7 mouse cellular contexts compared by ENCODE assay signal in the genomic region with DNA sequence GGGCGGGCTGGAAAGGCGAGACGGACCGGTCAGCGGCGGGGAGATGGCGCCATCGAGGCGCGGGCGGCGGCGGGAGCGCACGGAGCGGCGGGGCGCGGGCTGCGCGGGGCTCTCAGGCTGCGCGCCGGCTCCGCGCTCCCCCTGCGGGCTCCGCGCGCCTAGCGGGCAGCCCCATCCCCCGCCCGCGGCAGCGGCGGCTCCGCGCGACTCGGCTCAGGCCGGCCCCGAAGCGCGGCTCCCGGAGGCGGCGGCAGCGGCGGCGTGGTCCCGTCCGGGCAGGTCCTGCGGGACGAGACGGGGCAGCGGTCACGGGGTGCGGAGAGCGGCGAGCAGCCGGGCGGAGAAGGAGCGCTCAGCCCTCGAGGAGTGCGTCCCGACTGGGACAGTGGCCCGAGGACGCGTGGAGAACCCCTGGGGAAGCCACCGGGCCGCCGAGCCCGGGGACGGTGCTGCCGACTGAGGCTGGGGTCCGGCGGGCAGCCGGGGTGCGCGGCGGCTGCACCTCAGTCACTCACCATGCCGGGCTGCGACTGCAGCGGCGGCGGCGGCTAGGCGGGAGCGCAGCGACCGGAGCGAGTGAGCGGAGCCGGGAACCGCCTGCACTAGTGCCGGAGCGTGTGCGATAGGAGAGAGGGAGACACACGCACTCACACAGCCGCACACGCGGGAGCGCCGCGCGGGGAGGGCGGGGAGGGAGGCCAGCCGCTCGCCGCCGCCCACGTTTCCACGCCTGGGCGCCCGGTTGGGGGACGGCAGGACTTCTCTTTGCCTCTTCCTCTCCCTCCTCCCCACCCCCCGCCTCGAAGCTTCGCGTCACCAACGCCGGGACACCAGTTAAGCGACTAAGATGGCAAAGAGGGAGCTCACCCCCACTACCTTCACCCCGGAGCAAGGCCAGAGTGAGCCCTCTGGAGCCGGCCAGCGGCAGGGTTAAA. TPM values are rescaled to one million over a fixed set of nuclear protein-coding genes. Genes with fewer than 3 reads are reported as not detected.
DNase-seq lines count a peak whose midpoint lies in the region; ATAC-seq lines count a peak whose summit lies in the region.

No protein-coding gene starts in this region.

- DNase-seq in spleen, postnatal 10 days (ENCODE audit: low spot score in 2 of 2): peak; percentile 3 to 13
- no peak for DNase-seq in spleen, adult 18-20 months
- peak; percentile 38 for DNase-seq in embryonic facial prominence, embryonic 11.5 days (ENCODE audit: low spot score)
- peak; percentile 2 to 7 for DNase-seq in heart, postnatal 14 days
- peak; percentile 27 to 71 for DNase-seq in left cerebral cortex, postnatal 10 days (ENCODE audit: extremely low spot score in 1 of 2, low spot score in 2 of 2)
- DNase-seq in testis, postnatal 10 days (ENCODE audit: low spot score): peak; percentile 54

- no peaks in the 10 kb centered on the region for H3K36me3 ChIP-seq in embryonic facial prominence, embryonic 11.5 days (replicated peaks; ENCODE audit: control insufficient read depth, insufficient read depth, low read depth, low read length)
- no peaks in the 10 kb centered on the region for H3K36me3 ChIP-seq in midbrain, embryonic 13.5 days

- H3K4me1 ChIP-seq in embryonic facial prominence, embryonic 11.5 days (ENCODE audit: control insufficient read depth, insufficient read depth, low read length): no peaks in the 10 kb centered on the region
- peaks cover 41% of the 10 kb centered on the region for H3K4me1 ChIP-seq in midbrain, embryonic 13.5 days (replicated peaks)

- peak; percentile 70 for ATAC-seq in embryonic facial prominence, embryonic 11.5 days (replicated peaks; ENCODE audit: insufficient number of reproducible peaks, low FRiP score, low TSS enrichment, low read depth)
- ATAC-seq in midbrain, embryonic 13.5 days: peak; percentile 88

- intact Hi-C loops in heart, postnatal 14 days (cut with DNase I): no loop called here
- intact Hi-C loops in left cerebral cortex, postnatal 10 days (cut with DNase I): loop anchor here (5.0 to 10.0 kb wide), 3 partner anchors 292 to 704 kb away; no protein-coding TSS in a partner anchor

- H3K9ac ChIP-seq in embryonic facial prominence, embryonic 11.5 days (replicated peaks; ENCODE audit: low read length): peak overlapping the region; percentile 48
- H3K9ac ChIP-seq in midbrain, embryonic 13.5 days (replicated peaks): peak overlapping the region; percentile 74

- H3K27me3 ChIP-seq in embryonic facial prominence, embryonic 11.5 days (ENCODE audit: control insufficient read depth, insufficient read depth, low read length): peaks cover 41% of the 10 kb centered on the region
- H3K27me3 ChIP-seq in midbrain, embryonic 13.5 days: peaks cover 67% of the 10 kb centered on the region

- H3K27ac ChIP-seq in embryonic facial prominence, embryonic 11.5 days (replicated peaks; ENCODE audit: low read depth, low read length): no peak overlapping the region
- H3K27ac ChIP-seq in midbrain, embryonic 13.5 days: peak overlapping the region; percentile 76

- H3K9me3 ChIP-seq in embryonic facial prominence, embryonic 11.5 days (replicated peaks; ENCODE audit: control insufficient read depth, low read length): no peaks in the 10 kb centered on the region
- H3K9me3 ChIP-seq in midbrain, embryonic 13.5 days: no peaks in the 10 kb centered on the region

- H3K4me2 ChIP-seq in embryonic facial prominence, embryonic 11.5 days (ENCODE audit: low read depth, low read length): peak overlapping the region; percentile 96
- H3K4me2 ChIP-seq in midbrain, embryonic 13.5 days (replicated peaks): peak overlapping the region; percentile 92

- H3K4me3 ChIP-seq in embryonic facial prominence, embryonic 11.5 days (ENCODE audit: low read depth, low read length): peak overlapping the region; percentile 53
- peak overlapping the region; percentile 72 for H3K4me3 ChIP-seq in midbrain, embryonic 13.5 days (replicated peaks)

- WGBS in embryonic facial prominence, embryonic 11.5 days: under 1% methylated on average over 110 of the region's 126 CpGs
- under 1% methylated on average over 82 of the region's 126 CpGs for WGBS in midbrain, embryonic 13.5 days

RNA-seq across cellular contexts. Expression of a gene that starts 0.5 kb away (rescaled TPM):
- 0.53 and 0.67 TPM in 2 replicates for polyA plus RNA-seq in embryonic facial prominence, embryonic 11.5 days (2014; fragmentation: Nextera tagmentation; extraction: Ambion mirVana)
- total RNA-seq in heart, postnatal 14 days (2021): under 1 TPM; 0.05 to 0.31 TPM
- 10 to 100 TPM; 37.8 to 46.6 TPM for total RNA-seq in left cerebral cortex, postnatal 10 days (2021)
- 0.93 and 2.8 TPM in 2 replicates for polyA plus RNA-seq in midbrain, embryonic 13.5 days (2015; fragmentation: Nextera tagmentation; extraction: Ambion mirVana)

Comparison
In these comparisons a context has a peak if more than half of its experiments do, and no peak if none do; other contexts are left out.
1. DNase-seq: peak in spleen, postnatal 10 days (2 of 2), embryonic facial prominence, embryonic 11.5 days (single experiment), heart, postnatal 14 days (2 of 2), left cerebral cortex, postnatal 10 days (2 of 2) and testis, postnatal 10 days (single experiment); none in spleen, adult 18-20 months (0 of 2).
2. RNA of a gene that starts 0.5 kb away (total RNA-seq): 37.8 to 46.6 TPM in left cerebral cortex, postnatal 10 days; 0.05 to 0.31 TPM in heart, postnatal 14 days; every median in the first group is over 10 times any median in the second.